Mouse (Mus musculus): Measurements from ENCODE around the gene Mreg. TPM values are rescaled to one million over a fixed set of nuclear protein-coding genes. Genes with fewer than 3 reads are reported as not detected.

The Mreg gene
- polyA plus RNA-seq, 1 experiment from 2014 or later = 1.8 TPM

- H3K9me3 ChIP-seq (ENCODE audit: low read depth, low read length) = no peaks in the 10 kb centered on the region
- H3K4me2 ChIP-seq = no peak overlapping the region
- no peaks in the 10 kb centered on the region for H3K4me1 ChIP-seq (ENCODE audit: insufficient read depth)
- H3K9ac ChIP-seq = no peak overlapping the region
- H3K36me3 ChIP-seq (ENCODE audit: insufficient read depth) = no peaks in the 10 kb centered on the region
- WGBS = 84% methylated on average over 9 of the region's 9 CpGs
- no peak for TF ChIP-seq CTCF (IDR thresholded peaks at IDR 0.05; ENCODE audit: low read depth)
- H3K27me3 ChIP-seq (ENCODE audit: insufficient read depth, low read length) = no peaks in the 10 kb centered on the region
- no peak overlapping the region for H3K4me3 ChIP-seq (ENCODE audit: low read depth, low read length)
- DNase-seq (no peak), ATAC-seq (ENCODE audit: insufficient read depth) (no peak)
- no peak overlapping the region for H3K27ac ChIP-seq (ENCODE audit: low read depth)
These were observed 8.9 kb downstream of the Mreg start for GRCm38 (mm10) chr1:72203204-72203603.

GRCm38 (mm10) chr1:72202705-72203104 lies 9.4 kb downstream of the Mreg start:
- no peak overlapping the region for H3K4me2 ChIP-seq
- H3K4me3 ChIP-seq (ENCODE audit: low read depth, low read length) = no peak overlapping the region
- 86% methylated on average over 7 of the region's 7 CpGs for WGBS
- ATAC-seq (ENCODE audit: insufficient read depth) (no peak), DNase-seq (no peak)
- H3K9me3 ChIP-seq (ENCODE audit: low read depth, low read length) = no peaks in the 10 kb centered on the region
- TF ChIP-seq CTCF (IDR thresholded peaks at IDR 0.05; ENCODE audit: low read depth) = no peak
- H3K9ac ChIP-seq = no peak overlapping the region
- no peaks in the 10 kb centered on the region for H3K27me3 ChIP-seq (ENCODE audit: insufficient read depth, low read length)
- H3K27ac ChIP-seq (ENCODE audit: low read depth) = no peak overlapping the region
- H3K4me1 ChIP-seq (ENCODE audit: insufficient read depth) = no peaks in the 10 kb centered on the region
- H3K36me3 ChIP-seq (ENCODE audit: insufficient read depth) = no peaks in the 10 kb centered on the region

- WGBS = 71% methylated on average over 2 of the region's 2 CpGs
- Histone ChIP-seq H3K9me3 (ENCODE audit: low read depth, low read length) (no peaks in the 10 kb centered on the region), H3K9ac (no peak overlapping the region), H3K27ac (ENCODE audit: low read depth) (no peak overlapping the region), H3K36me3 (ENCODE audit: insufficient read depth) (no peaks in the 10 kb centered on the region), H3K4me3 (ENCODE audit: low read depth, low read length) (no peak overlapping the region), H3K27me3 (ENCODE audit: insufficient read depth, low read length) (no peaks in the 10 kb centered on the region), H3K4me1 (ENCODE audit: insufficient read depth) (no peaks in the 10 kb centered on the region), H3K4me2 (no peak overlapping the region)
- TF ChIP-seq CTCF (IDR thresholded peaks at IDR 0.05; ENCODE audit: low read depth) = no peak
- no peak for ATAC-seq (ENCODE audit: insufficient read depth)
- DNase-seq = no peak
These were observed 10.0 kb downstream of the Mreg start for GRCm38 (mm10) chr1:72202068-72202467.

DNA sequence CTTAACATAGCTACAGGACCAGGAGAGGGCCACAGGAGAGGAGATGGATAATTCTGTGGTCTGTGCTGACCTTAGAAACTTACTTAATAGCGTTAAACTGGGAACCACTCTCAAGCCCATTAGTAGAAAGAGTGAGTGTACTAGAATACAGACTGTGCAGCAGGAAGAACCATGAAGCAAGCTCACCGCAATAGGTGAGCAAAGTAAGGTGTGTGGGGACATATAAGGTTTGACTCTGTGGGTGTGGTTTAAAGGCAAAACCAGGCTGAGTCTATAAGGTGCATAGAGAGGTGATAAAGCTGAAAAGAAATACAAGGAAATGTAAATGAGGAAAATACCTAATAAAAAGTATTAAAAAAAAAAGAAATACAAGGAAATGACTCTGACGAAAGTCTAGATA lies 11.0 kb downstream of the Mreg start:
- Histone ChIP-seq H3K9me3 (ENCODE audit: low read depth, low read length) (no peaks in the 10 kb centered on the region), H3K27ac (ENCODE audit: low read depth) (no peak overlapping the region), H3K36me3 (ENCODE audit: insufficient read depth) (no peaks in the 10 kb centered on the region), H3K27me3 (ENCODE audit: insufficient read depth, low read length) (no peaks in the 10 kb centered on the region), H3K4me2 (no peak overlapping the region), H3K9ac (no peak overlapping the region), H3K4me3 (ENCODE audit: low read depth, low read length) (no peak overlapping the region), H3K4me1 (ENCODE audit: insufficient read depth) (no peaks in the 10 kb centered on the region)
- WGBS = 80% methylated on average over 3 of the region's 3 CpGs
- DNase-seq (no peak), ATAC-seq (ENCODE audit: insufficient read depth) (no peak)
- no peak for TF ChIP-seq CTCF (IDR thresholded peaks at IDR 0.05; ENCODE audit: low read depth)

DNA sequence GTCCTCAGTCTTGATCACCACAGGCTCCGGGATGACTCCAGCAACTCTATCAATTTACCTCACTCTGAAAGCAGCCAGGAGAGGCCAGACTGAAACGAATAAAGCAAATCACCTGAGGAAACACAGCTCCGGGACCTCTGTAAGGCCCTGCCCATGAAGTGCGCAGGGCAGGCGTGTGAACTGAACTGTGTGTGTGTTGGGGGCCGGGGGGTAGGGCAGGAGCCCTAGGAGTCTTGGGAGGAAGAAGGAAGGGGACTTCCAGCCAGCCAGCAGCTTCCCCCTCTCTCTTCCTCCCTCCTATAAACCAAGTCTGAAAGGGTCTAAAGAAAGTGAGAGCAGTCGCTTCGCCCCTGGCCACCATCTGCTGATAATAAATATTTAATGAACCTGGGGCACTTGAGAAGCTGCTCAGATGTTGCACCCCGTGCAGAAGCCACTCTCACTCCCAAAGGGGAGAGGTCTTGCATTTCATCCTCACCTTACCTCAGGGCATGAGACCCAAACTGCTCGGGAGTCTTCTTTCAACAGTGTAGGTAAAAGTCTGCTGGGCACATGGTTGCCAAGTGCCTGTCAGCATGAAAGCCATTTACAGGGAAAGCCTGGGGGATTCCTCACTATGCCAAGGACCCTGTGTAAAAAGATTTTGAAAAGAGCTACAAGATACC lies 13.8 kb downstream of the Mreg start:
- Histone ChIP-seq H3K27ac (ENCODE audit: low read depth) (no peak overlapping the region), H3K4me3 (ENCODE audit: low read depth, low read length) (no peak overlapping the region), H3K9me3 (ENCODE audit: low read depth, low read length) (no peaks in the 10 kb centered on the region), H3K36me3 (ENCODE audit: insufficient read depth) (no peaks in the 10 kb centered on the region), H3K4me1 (ENCODE audit: insufficient read depth) (no peaks in the 10 kb centered on the region), H3K4me2 (no peak overlapping the region), H3K27me3 (ENCODE audit: insufficient read depth, low read length) (no peaks in the 10 kb centered on the region), H3K9ac (no peak overlapping the region)
- no peak for TF ChIP-seq CTCF (IDR thresholded peaks at IDR 0.05; ENCODE audit: low read depth)
- ATAC-seq (ENCODE audit: insufficient read depth) (no peak), DNase-seq (no peak)
- 46% methylated on average over 10 of the region's 10 CpGs for WGBS

GRCm38 (mm10) chr1:72196626-72197359 lies 15.3 kb downstream of the Mreg start:
- TF ChIP-seq CTCF (IDR thresholded peaks at IDR 0.05; ENCODE audit: low read depth) = no peak
- WGBS = 44% methylated on average over 10 of the region's 10 CpGs
- no peak for ATAC-seq (ENCODE audit: insufficient read depth)

DNA sequence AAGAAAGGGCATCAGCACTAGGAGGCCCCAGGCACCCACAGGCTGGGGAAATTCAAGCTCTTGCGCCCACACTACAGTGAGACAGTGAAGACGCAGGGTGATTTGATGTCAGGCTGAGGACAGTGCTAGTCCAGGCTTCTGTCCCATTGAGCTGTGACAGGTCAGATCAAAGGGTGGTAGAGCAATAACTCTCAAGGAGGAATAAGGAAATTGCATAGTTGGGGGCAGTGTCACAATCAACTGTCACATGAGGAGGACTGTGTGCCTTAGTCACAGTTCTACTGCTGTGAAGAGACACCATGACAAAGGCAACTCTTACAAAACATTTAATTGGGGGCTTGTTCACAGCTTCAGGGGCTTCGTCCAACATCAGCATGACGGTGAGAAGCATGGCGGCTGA lies 16.0 kb downstream of the Mreg start:
- no peaks in the 10 kb centered on the region for H3K27me3 ChIP-seq (ENCODE audit: insufficient read depth, low read length)

More at GRCm38 (mm10) chr1:72196626-72197359, 15.3 kb downstream of the Mreg start:
- no peak for DNase-seq
- H3K4me2 ChIP-seq = no peak overlapping the region
- no peaks in the 10 kb centered on the region for H3K9me3 ChIP-seq (ENCODE audit: low read depth, low read length)
- H3K27me3 ChIP-seq (ENCODE audit: insufficient read depth, low read length) = no peaks in the 10 kb centered on the region
- H3K4me3 ChIP-seq (ENCODE audit: low read depth, low read length) = no peak overlapping the region
- H3K9ac ChIP-seq = no peak overlapping the region
- no peaks in the 10 kb centered on the region for H3K36me3 ChIP-seq (ENCODE audit: insufficient read depth)
- no peak overlapping the region for H3K27ac ChIP-seq (ENCODE audit: low read depth)
- no peaks in the 10 kb centered on the region for H3K4me1 ChIP-seq (ENCODE audit: insufficient read depth)

More for the DNA sequence above, 16.0 kb downstream of the Mreg start:
- Histone ChIP-seq H3K27ac (ENCODE audit: low read depth) (no peak overlapping the region), H3K9me3 (ENCODE audit: low read depth, low read length) (no peaks in the 10 kb centered on the region), H3K9ac (no peak overlapping the region), H3K4me1 (ENCODE audit: insufficient read depth) (no peaks in the 10 kb centered on the region), H3K4me3 (ENCODE audit: low read depth, low read length) (no peak overlapping the region), H3K36me3 (ENCODE audit: insufficient read depth) (no peaks in the 10 kb centered on the region), H3K4me2 (no peak overlapping the region)
- TF ChIP-seq CTCF (IDR thresholded peaks at IDR 0.05; ENCODE audit: low read depth) = no peak
- no peak for ATAC-seq (ENCODE audit: insufficient read depth)
- WGBS = 82% methylated on average over 5 of the region's 5 CpGs
- DNase-seq = no peak

Data from lung, embryonic 14.5 days (tissue).